Mouse (Mus musculus): ENCODE data around the gene Flvcr1.
A peak's percentile ranks its signal among the peaks of the same experiment; 100 is the strongest.

Gene Flvcr1

GRCm38 (mm10) chr1:191026021-191026713 lies at the start of gene Flvcr1:
Flvcr1 (minus strand) TSS chr1:191026158.
- DNase-seq (ENCODE audit: extremely low spot score, low read depth, low spot score) = peak; percentile 97

GRCm38 (mm10) chr1:191075199-191075883 lies 49.4 kb upstream of the Flvcr1 start:
- DNase-seq (ENCODE audit: extremely low spot score, low read depth, low spot score) = no peak

- DNase-seq (ENCODE audit: extremely low spot score, low read depth, low spot score) = no peak
Observed at GRCm38 (mm10) chr1:191073486-191073885, 47.5 kb upstream of the Flvcr1 start.

- no peak for DNase-seq (ENCODE audit: extremely low spot score, low read depth, low spot score)
Observed at GRCm38 (mm10) chr1:191073001-191073400, 47.0 kb upstream of the Flvcr1 start.

GRCm38 (mm10) chr1:191072329-191072913 lies 46.5 kb upstream of the Flvcr1 start:
- no peak for DNase-seq (ENCODE audit: extremely low spot score, low read depth, low spot score)

- DNase-seq (ENCODE audit: extremely low spot score, low read depth, low spot score) = no peak
Observed at GRCm38 (mm10) chr1:191071613-191072012, 45.7 kb upstream of the Flvcr1 start.

- DNase-seq (ENCODE audit: extremely low spot score, low read depth, low spot score) = no peak
Observed at GRCm38 (mm10) chr1:191070259-191070658, 44.3 kb upstream of the Flvcr1 start.

GRCm38 (mm10) chr1:191068377-191068776 lies 42.4 kb upstream of the Flvcr1 start:
- DNase-seq (ENCODE audit: extremely low spot score, low read depth, low spot score) = no peak

- no peak for DNase-seq (ENCODE audit: extremely low spot score, low read depth, low spot score)
Observed at GRCm38 (mm10) chr1:191065188-191065587, 39.2 kb upstream of the Flvcr1 start.

- no peak for DNase-seq (ENCODE audit: extremely low spot score, low read depth, low spot score)
Observed at GRCm38 (mm10) chr1:191064535-191064934, 38.6 kb upstream of the Flvcr1 start.

GRCm38 (mm10) chr1:191063700-191064099 lies 37.7 kb upstream of the Flvcr1 start:
- DNase-seq (ENCODE audit: extremely low spot score, low read depth, low spot score) = no peak

- DNase-seq (ENCODE audit: extremely low spot score, low read depth, low spot score) = peak; percentile 61
Observed at GRCm38 (mm10) chr1:191062781-191063485, 37.0 kb upstream of the Flvcr1 start, which contains the start of the genes Tatdn3 and Nsl1. Tatdn3 (minus strand) TSS chr1:191062932. Nsl1 (plus strand) TSS chr1:191063012.

GRCm38 (mm10) chr1:191062241-191062780 lies 36.4 kb upstream of the Flvcr1 start:
- DNase-seq (ENCODE audit: extremely low spot score, low read depth, low spot score) = no peak

GRCm38 (mm10) chr1:191057461-191057860 lies 31.5 kb upstream of the Flvcr1 start:
- DNase-seq (ENCODE audit: extremely low spot score, low read depth, low spot score) = no peak

GRCm38 (mm10) chr1:191055533-191055873 lies 29.5 kb upstream of the Flvcr1 start:
- DNase-seq (ENCODE audit: extremely low spot score, low read depth, low spot score) = no peak

- no peak for DNase-seq (ENCODE audit: extremely low spot score, low read depth, low spot score)
Observed at GRCm38 (mm10) chr1:191054870-191055532, 29.0 kb upstream of the Flvcr1 start.

GRCm38 (mm10) chr1:191053555-191053954 lies 27.6 kb upstream of the Flvcr1 start:
- DNase-seq (ENCODE audit: extremely low spot score, low read depth, low spot score) = no peak

GRCm38 (mm10) chr1:191046231-191046824 lies 20.4 kb upstream of the Flvcr1 start:
- DNase-seq (ENCODE audit: extremely low spot score, low read depth, low spot score) = no peak

- DNase-seq (ENCODE audit: extremely low spot score, low read depth, low spot score) = no peak
Observed at GRCm38 (mm10) chr1:191045264-191045663, 19.3 kb upstream of the Flvcr1 start.

- no peak for DNase-seq (ENCODE audit: extremely low spot score, low read depth, low spot score)
Observed at GRCm38 (mm10) chr1:191042688-191043087, 16.7 kb upstream of the Flvcr1 start.

Data from hindlimb bud, embryonic 11.5 days (tissue).